Mouse (Mus musculus) left cerebral cortex, postnatal 4 days (tissue): ENCODE data around the gene Skint6. TPM values are rescaled to one million over a fixed set of nuclear protein-coding genes. Genes with fewer than 3 reads are reported as not detected.
"Not testable (repeated sequence)": the region's sequence is repeated elsewhere in the genome, so short reads cannot be mapped to it uniquely, and the experiment has no call there.

Experiments
- DNase-seq: peaks from one replicate; pipeline ENCODE4 v3.0.0-alpha.2; 2022
- intact Hi-C: fragments of 180-260 bp; cut with DNase I; formaldehyde crosslinking; loops from one replicate; pipeline ENCODE4 v1.15.1; 2025
- total RNA-seq, 2 experiments: library from RNA; stranded (reverse); gene quantifications; 2 replicates each; pipeline ENCODE4 v1.2.3; 2021

Gene Skint6
- not detected for total RNA-seq

- no peak for DNase-seq
- intact Hi-C loops: no loop called here
Measured at GRCm38 (mm10) chr4:113286873-113287272, at the start of gene Skint6. Skint6 (minus strand) TSS chr4:113286973.

DNA sequence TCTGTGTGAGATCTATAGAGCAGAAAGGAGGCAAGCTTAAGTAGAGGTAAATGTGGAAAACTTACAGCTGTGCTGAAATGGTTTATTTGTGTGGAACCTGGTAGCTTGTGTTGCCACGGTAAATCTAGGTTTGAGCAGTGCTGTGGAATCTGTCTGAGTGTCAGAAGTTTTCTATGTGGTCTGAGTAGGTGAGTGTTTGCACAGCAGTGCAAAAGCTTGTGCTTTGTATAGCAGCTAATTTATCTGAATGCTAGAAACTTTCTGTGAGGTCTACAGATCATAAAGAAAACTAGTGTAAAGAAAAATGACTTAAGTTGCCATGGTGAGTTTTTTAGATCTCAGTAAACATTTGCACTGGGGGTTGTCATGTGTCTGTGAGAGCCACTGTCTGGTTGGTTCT is 34.1 kb upstream of the Skint6 start:
- DNase-seq: no peak
- intact Hi-C loops: no loop called here

- DNase-seq: no peak
- intact Hi-C loops: no loop called here
Measured at GRCm38 (mm10) chr4:113301773-113302473, 15.2 kb upstream of the Skint6 start.

- DNase-seq: no peak
- intact Hi-C loops: no loop called here
Measured at GRCm38 (mm10) chr4:113263363-113264060, 23.3 kb downstream of the Skint6 start.

GRCm38 (mm10) chr4:113245808-113246207 is 41.0 kb downstream of the Skint6 start:
- DNase-seq: no peak
- intact Hi-C loops: no loop called here

DNA sequence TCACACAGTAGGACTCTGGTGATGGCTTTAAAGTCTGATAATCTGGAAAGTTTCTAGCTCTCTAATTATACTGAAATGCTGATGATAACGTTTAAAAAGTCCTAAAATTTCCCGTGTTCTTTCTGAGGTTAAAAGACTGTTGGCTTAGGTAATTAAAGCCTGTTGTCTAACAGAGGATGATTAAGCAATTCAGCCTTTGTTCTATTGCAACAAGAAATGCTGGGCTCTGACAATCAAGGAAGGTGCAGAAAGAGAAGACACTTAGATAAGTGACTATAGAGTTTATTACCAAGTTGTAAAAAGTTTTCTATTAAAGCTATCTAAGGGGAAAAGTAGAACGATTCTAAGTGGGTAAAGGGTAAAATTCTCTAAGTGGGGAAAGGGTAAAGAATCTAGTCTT is 219.2 kb downstream of the Skint6 start:
- DNase-seq: no peak
- intact Hi-C loops: no loop called here

DNA sequence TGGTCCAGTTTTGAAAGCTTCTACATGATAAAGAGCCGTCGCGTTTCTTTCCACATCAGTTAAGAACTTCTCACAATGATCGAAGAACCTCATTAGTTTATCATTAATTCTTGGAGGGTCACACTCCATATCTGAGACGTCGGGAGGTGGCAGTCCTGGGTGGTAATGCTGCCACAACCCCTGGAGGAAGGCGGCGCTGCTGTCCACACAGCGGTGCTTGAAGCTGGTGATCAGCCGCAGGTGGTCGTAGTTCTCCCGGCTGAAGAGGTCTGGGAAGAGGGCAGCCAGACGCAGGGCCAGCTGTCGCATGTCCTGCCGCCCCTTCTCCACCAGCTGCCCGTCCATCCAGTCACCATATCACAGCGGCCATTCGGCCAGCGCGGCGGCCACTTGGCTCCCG is 307.6 kb downstream of the Skint6 start:
- DNase-seq, intact Hi-C loops: not testable (repeated sequence)

GRCm38 (mm10) chr4:112790646-112791045 is 496.1 kb downstream of the Skint6 start:
- intact Hi-C loops: no loop called here
- DNase-seq: no peak

DNA sequence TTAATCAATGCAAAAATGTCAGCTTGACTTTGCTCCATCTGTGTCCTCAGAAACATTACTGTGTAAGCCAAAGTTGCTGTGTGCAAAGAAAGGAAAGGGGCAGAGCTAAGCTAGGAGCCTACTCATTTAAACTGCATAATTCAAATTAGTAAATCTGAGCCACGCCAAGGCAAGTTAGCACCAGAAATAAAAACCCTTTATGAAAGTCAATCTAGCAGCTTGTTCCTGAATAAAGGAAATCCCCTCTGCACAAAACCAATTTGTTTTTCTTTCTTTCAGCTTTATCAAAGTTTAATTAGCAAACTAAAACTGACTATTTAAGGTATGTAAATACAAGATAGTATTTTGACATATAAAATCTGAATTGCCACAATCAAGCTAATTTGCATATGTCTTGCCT is 512.0 kb downstream of the Skint6 start, which contains the start of gene Skint10:
TSS of gene Skint10 (minus strand) at position 101 of the 400 bp plus-strand sequence.
- intact Hi-C loops: no loop called here
- DNase-seq: no peak
